Mouse (Mus musculus): ENCODE data around the gene Gtf2ird2. TPM values are rescaled to one million over a fixed set of nuclear protein-coding genes. Genes with fewer than 3 reads are reported as not detected.

Gtf2ird2 gene
- polyA plus RNA-seq, 1 experiment from 2014 or later: 13.9 TPM

DNA sequence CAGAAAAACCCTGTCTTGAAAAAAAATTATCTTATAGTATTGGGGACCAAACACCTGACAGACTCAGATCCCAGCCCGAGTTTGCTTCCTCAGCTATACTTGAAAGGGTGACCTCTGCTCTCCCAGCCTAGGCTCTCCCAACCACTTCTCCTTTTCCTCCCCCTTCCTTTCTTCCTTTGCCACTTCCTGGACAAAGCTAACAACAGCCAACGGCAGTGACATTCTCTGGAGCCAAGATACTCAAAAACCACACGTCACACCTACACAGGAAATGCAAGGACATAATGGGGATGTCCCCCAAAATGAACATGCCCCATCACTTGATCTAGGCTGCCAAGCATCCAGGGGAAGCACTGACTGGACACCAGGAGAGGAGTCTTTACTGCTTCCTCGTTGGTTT, 74.6 kb downstream of the Gtf2ird2 start:
- 84% methylated on average over 4 of the region's 4 CpGs for WGBS
- H3K4me3 ChIP-seq: no peak overlapping the region
- no peaks in the 10 kb centered on the region for H3K27me3 ChIP-seq
- H3K27ac ChIP-seq (replicated peaks): no peak overlapping the region
- no peak for ATAC-seq (ENCODE audit: low read depth)
- H3K4me2 ChIP-seq: no peak overlapping the region
- no peaks in the 10 kb centered on the region for H3K4me1 ChIP-seq (replicated peaks)
- peaks cover 96% of the 10 kb centered on the region for H3K36me3 ChIP-seq
- no peaks in the 10 kb centered on the region for H3K9me3 ChIP-seq
- no peak overlapping the region for H3K9ac ChIP-seq

DNA sequence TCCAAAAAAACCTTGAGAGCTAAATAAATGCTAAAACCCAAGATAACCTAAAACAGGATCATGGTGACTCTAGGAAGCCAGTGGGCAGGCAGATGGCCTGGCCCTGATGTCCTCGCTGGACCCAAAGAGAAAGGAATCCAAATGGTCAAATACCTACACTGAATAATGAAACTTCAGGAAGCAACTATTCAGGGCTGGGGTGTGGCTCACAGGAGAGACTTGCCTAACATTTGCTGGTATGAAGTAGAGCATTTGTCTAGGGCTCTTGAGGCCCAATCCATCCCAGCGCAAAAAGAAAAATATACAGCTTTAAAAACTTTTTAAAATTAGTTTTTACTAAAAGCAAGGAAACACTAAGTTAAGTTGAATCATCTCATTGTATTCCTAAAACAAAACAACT, 75.1 kb downstream of the Gtf2ird2 start:
- Histone ChIP-seq H3K27me3 (no peaks in the 10 kb centered on the region), H3K4me3 (no peak overlapping the region), H3K27ac (replicated peaks) (no peak overlapping the region), H3K9me3 (no peaks in the 10 kb centered on the region), H3K9ac (no peak overlapping the region), H3K36me3 (peaks cover 96% of the 10 kb centered on the region), H3K4me1 (replicated peaks) (no peaks in the 10 kb centered on the region), H3K4me2 (no peak overlapping the region)
- WGBS: 91% methylated on average over 2 of the region's 2 CpGs
- no peak for ATAC-seq (ENCODE audit: low read depth)

DNA sequence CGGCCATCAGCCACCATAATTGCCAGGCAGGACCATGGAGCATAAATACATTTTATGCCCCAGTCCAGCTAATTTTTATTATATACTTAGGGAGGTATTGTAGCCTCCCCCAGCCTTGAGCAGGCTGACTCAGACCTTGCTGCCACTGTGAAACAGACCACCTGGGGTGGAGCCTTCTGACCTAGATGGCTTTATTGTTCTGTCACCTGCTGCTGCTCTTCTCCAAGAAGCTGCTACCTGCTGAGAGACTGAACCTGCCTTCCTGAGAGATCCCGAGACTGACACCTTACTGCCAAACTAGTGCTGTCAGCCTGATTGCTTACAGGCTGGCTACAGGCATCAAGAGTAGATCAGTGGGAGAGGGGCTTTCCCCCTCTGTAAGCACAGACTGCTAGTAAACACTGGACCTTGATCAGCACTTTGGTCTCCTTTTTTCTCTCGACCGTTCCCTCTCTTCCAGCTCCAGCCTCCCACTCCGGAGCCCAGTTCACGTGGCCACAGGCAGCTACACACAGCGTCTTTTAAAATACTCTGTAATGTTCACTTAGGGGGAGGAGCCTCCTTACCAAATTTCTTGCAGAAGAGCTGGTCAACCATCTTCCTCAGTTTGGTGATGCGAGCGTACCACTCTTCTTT, 76.3 kb downstream of the Gtf2ird2 start:
- ATAC-seq (ENCODE audit: low read depth): no peak
- WGBS: 85% methylated on average over 9 of the region's 9 CpGs
- Histone ChIP-seq H3K4me3 (no peak overlapping the region), H3K4me2 (no peak overlapping the region), H3K4me1 (replicated peaks) (no peaks in the 10 kb centered on the region), H3K9ac (no peak overlapping the region), H3K36me3 (peaks cover 96% of the 10 kb centered on the region), H3K27me3 (no peaks in the 10 kb centered on the region), H3K27ac (replicated peaks) (no peak overlapping the region), H3K9me3 (no peaks in the 10 kb centered on the region)

DNA sequence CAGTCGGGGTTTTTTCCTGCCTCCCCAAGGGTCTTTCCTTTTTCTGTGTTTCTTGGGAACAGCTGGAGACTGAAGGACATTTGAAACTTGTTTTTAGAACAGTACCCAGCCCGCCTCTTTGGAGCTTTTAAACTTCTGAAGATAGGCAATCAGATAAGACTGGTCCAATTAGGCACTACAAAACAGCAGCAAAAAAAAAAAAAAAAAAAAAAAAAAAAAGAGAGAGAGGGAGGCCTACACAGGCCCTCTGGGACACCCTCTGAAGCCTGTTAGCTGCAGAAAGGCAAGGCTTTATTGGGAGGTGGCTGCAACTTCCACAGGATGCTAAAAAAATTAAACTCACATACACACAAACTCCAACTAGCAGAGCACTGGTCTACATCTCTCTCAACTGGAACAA, 82.1 kb downstream of the Gtf2ird2 start:
- no peak overlapping the region for H3K9ac ChIP-seq
- 82% methylated on average over 2 of the region's 2 CpGs for WGBS

DNA sequence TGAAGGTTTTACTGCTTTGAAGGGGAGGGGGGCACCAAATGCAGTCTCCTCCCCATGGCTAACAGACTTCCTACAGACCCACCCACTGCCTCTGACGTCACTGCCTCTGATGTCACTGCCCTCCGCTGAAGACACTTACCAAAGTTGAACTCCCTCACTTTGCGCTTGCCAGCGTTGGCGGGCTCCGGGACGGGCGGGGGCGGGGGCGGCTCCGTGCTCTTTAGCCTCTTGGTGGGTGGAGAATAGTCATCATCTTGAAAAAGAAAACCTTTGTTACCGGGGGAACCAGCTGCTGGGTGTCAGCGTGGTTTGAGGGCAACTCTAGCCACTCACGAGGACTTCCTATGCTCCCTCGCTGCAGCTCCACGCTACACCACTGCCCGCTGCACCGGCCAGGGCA, 82.6 kb downstream of the Gtf2ird2 start:
- no peak overlapping the region for H3K4me2 ChIP-seq
- peaks cover 98% of the 10 kb centered on the region for H3K36me3 ChIP-seq
- H3K27me3 ChIP-seq: no peaks in the 10 kb centered on the region
- H3K4me1 ChIP-seq (replicated peaks): no peaks in the 10 kb centered on the region
- no peak overlapping the region for H3K4me3 ChIP-seq
- WGBS: 81% methylated on average over 18 of the region's 18 CpGs
- ATAC-seq (ENCODE audit: low read depth): no peak
- no peak overlapping the region for H3K27ac ChIP-seq (replicated peaks)
- H3K9ac ChIP-seq: no peak overlapping the region
- no peaks in the 10 kb centered on the region for H3K9me3 ChIP-seq

More for the DNA sequence above, 82.1 kb downstream of the Gtf2ird2 start:
- Histone ChIP-seq H3K27ac (replicated peaks) (no peak overlapping the region), H3K4me2 (no peak overlapping the region), H3K9me3 (no peaks in the 10 kb centered on the region), H3K36me3 (peaks cover 98% of the 10 kb centered on the region), H3K27me3 (no peaks in the 10 kb centered on the region), H3K4me3 (no peak overlapping the region), H3K4me1 (replicated peaks) (no peaks in the 10 kb centered on the region)
- ATAC-seq (ENCODE audit: low read depth): no peak

DNA sequence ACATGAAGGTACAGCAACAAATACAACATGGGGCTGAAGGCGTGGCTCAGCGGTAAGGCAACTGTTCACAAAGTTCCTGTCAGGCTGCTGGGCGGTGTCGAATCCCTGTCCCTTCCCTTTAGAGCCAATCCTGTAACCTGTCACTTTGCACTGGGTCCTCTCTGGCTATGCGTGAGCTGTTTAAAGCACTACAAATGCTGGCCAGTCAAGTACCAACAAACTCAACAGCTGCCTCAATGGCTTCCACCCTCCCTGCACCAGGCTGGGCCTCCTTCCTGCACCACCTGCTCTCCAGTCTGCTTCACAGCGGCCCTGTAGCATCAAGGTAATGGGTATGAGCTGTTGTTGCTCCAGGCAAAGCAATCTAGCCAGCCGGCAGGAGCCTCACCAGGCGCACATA, 84.9 kb downstream of the Gtf2ird2 start:
- ATAC-seq (ENCODE audit: low read depth): no peak
- Histone ChIP-seq H3K9ac (no peak overlapping the region), H3K27ac (replicated peaks) (no peak overlapping the region), H3K4me2 (no peak overlapping the region), H3K4me1 (replicated peaks) (no peaks in the 10 kb centered on the region), H3K36me3 (peaks cover 98% of the 10 kb centered on the region), H3K9me3 (no peaks in the 10 kb centered on the region), H3K27me3 (no peaks in the 10 kb centered on the region), H3K4me3 (no peak overlapping the region)
- 95% methylated on average over 8 of the region's 8 CpGs for WGBS

DNA sequence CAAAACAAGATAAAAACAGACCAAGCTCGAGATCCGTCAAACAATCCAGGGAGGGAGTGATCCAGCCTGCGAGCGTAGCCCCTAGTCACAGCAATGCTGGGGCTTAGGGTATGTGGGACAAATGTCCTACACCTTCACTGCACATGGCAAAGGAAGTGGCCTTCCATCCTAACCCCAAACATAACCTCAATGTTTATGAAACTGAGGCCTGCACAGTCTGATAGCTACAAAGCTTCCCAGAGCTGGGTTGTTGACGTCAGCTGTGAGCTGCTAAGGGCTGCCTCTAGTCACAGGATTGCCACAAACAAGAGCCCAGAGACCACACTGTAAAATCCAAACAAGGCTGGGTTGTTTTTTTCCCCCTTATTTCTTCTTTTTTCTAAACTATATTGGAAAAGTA, 85.9 kb downstream of the Gtf2ird2 start:
- no peak for ATAC-seq (ENCODE audit: low read depth)
- Histone ChIP-seq H3K4me1 (replicated peaks) (no peaks in the 10 kb centered on the region), H3K9me3 (no peaks in the 10 kb centered on the region), H3K4me2 (no peak overlapping the region), H3K27ac (replicated peaks) (no peak overlapping the region), H3K27me3 (no peaks in the 10 kb centered on the region), H3K9ac (no peak overlapping the region), H3K36me3 (peaks cover 96% of the 10 kb centered on the region), H3K4me3 (no peak overlapping the region)
- WGBS: 92% methylated on average over 5 of the region's 5 CpGs

DNA sequence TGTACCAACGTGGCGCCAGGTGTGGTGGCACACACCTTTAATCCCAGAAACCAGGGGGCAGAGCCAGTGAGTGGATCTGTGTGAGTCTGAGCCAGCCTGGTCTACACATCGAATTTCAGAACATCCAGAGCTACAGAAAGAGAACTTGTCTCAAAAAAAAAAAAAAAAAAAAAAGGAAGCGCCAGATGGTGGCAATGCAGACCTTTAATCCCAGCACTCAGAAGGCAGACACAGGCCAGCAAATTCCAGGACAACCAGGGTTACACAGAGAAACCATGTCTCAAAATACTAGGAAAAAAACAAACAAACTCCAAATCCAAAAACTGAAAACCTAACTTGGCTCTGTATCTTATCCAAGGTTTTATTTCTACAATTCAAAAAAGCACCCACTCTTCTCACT, 86.7 kb downstream of the Gtf2ird2 start:
- H3K9ac ChIP-seq: no peak overlapping the region
- 88% methylated on average over 4 of the region's 4 CpGs for WGBS
- no peak for ATAC-seq (ENCODE audit: low read depth)
- no peak overlapping the region for H3K4me2 ChIP-seq
- no peak overlapping the region for H3K4me3 ChIP-seq
- H3K36me3 ChIP-seq: peaks cover 96% of the 10 kb centered on the region
- no peaks in the 10 kb centered on the region for H3K9me3 ChIP-seq
- H3K27ac ChIP-seq (replicated peaks): no peak overlapping the region
- no peaks in the 10 kb centered on the region for H3K4me1 ChIP-seq (replicated peaks)
- H3K27me3 ChIP-seq: no peaks in the 10 kb centered on the region

DNA sequence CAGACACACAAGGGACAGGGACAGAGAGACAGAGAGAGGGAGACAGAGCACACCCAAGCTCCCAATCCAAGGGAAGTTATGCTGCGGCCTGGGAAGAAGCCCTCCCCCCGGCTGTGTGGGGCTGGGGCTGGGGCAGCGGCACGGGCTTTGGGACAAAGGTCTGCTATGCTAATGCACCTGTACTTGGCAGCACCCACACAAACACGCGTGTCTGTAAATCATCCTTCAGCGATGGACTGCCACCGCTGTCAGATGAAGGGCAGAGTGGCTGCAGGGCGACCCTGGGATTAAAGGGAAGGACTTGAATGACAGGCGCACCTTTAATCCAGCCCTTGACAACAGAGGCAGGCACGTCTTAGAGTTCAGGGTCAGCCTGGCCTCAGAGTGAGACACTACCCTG, 87.6 kb downstream of the Gtf2ird2 start:
- Histone ChIP-seq H3K4me1 (replicated peaks) (no peaks in the 10 kb centered on the region), H3K9ac (no peak overlapping the region), H3K36me3 (peaks cover 94% of the 10 kb centered on the region), H3K4me3 (no peak overlapping the region), H3K4me2 (no peak overlapping the region), H3K9me3 (no peaks in the 10 kb centered on the region), H3K27me3 (no peaks in the 10 kb centered on the region), H3K27ac (replicated peaks) (no peak overlapping the region)
- 89% methylated on average over 11 of the region's 11 CpGs for WGBS
- ATAC-seq (ENCODE audit: low read depth): no peak

DNA sequence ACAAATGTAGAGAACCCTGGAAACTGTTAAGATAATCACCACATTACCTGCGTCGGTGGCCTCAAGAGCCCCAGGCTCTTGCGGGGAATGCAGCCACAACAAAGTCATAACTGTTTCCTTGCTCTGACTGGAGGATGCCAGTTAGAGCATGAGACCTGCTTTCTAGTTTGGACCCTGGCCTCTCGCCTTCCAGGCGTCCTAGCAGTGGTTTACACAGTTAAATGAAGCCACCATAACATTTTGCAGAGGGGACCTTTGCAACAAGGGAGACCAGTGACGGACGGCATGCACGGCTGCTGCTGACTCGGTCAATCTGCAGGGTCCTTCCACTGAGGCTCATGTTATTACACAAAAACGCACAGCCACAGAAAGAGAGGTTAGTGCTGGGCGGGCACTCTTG, 88.9 kb downstream of the Gtf2ird2 start:
- no peaks in the 10 kb centered on the region for H3K4me1 ChIP-seq (replicated peaks)
- no peaks in the 10 kb centered on the region for H3K27me3 ChIP-seq
- no peak overlapping the region for H3K9ac ChIP-seq
- H3K27ac ChIP-seq (replicated peaks): no peak overlapping the region
- ATAC-seq (ENCODE audit: low read depth): no peak
- peaks cover 96% of the 10 kb centered on the region for H3K36me3 ChIP-seq
- H3K4me2 ChIP-seq: no peak overlapping the region
- no peaks in the 10 kb centered on the region for H3K9me3 ChIP-seq
- no peak overlapping the region for H3K4me3 ChIP-seq
- 82% methylated on average over 11 of the region's 11 CpGs for WGBS

DNA sequence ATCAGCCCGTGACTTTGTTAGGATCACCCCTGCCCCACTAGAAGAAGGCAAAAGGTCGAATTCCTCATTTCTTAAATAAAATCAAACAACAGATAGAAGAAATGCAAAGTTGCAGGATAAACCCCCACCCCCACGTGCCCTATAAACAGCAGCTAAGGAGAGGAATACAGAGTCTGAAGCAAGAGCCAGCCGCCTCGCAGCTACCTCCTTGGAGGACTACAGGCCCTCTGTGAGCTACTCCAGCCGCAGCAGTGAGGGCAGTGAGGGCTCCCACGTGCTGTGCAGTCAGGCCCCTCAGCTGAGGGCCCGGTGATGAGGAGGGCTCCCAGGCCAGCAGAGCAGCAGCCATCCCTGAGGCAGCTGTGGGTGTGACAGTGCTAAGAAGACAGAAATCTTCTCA, 89.9 kb downstream of the Gtf2ird2 start:
- ATAC-seq (ENCODE audit: low read depth): no peak
- H3K9me3 ChIP-seq: no peaks in the 10 kb centered on the region
- H3K27ac ChIP-seq (replicated peaks): no peak overlapping the region
- H3K36me3 ChIP-seq: peaks cover 95% of the 10 kb centered on the region
- no peak overlapping the region for H3K4me3 ChIP-seq
- H3K4me2 ChIP-seq: no peak overlapping the region
- WGBS: 91% methylated on average over 8 of the region's 8 CpGs
- H3K27me3 ChIP-seq: no peaks in the 10 kb centered on the region
- no peak overlapping the region for H3K9ac ChIP-seq
- no peaks in the 10 kb centered on the region for H3K4me1 ChIP-seq (replicated peaks)

Measured in neural tube, embryonic 13.5 days (tissue).